18 mouse cellular contexts compared by ENCODE assay signal in the genomic region with DNA sequence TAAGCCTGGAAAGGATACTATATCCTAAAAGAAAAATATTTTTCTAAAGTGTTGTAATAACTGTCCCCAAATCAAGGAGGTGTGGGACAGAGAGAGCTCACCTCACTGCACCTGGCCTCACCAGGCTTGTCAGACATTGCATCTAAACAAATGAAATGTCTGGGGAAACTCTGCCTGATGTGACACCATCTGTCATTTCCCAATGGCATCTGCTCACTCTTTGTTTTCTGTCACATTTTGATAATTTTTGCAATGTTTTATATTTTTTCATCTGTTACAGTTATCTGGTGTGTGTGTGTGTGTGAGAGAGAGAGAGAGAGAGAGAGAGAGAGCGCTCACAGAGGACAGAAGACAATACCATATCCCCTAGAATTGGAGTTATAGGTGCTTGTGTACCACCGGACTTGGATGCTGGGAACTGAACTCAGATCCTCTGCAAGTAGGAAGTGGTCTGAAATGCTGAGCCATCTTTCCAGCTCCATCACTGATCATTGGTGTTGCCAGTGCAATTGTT.
DNase-seq lines count a peak whose midpoint lies in the region; ATAC-seq and TF ChIP-seq lines count a peak whose summit lies in the region.
"Had no signal": no experiment of that assay in that cellular context is flagged by ENCODE, and none has a peak within 500 bp of the region (broad histone marks: within the 10 kb centered on the region; RNA-seq: fewer than 3 reads in every experiment).

No protein-coding gene starts in this region.

- no peaks in the 10 kb centered on the region for H3K36me3 ChIP-seq in forebrain, embryonic 14.5 days (ENCODE audit: control insufficient read depth, insufficient read depth, low read length)
- no peaks in the 10 kb centered on the region for H3K36me3 ChIP-seq in forebrain, embryonic 11.5 days (ENCODE audit: control insufficient read depth, insufficient read depth, low read length)
- no peaks in the 10 kb centered on the region for H3K36me3 ChIP-seq in lung, postnatal 0 days (ENCODE audit: insufficient read depth, low read length)
- H3K36me3 ChIP-seq: embryonic facial prominence, embryonic 15.5 days; hindbrain, embryonic 12.5 days had no signal

- H3K4me1 ChIP-seq in forebrain, embryonic 14.5 days (ENCODE audit: control insufficient read depth, insufficient read depth, low read length) = no peaks in the 10 kb centered on the region
- H3K4me1 ChIP-seq in forebrain, embryonic 11.5 days (replicated peaks; ENCODE audit: control insufficient read depth, insufficient read depth, low read length) = no peaks in the 10 kb centered on the region
- H3K4me1 ChIP-seq in lung, postnatal 0 days (ENCODE audit: insufficient read depth, low read depth, low read length) = no peaks in the 10 kb centered on the region
- H3K4me1 ChIP-seq: embryonic facial prominence, embryonic 15.5 days; hindbrain, embryonic 12.5 days had no signal

- H3K27me3 ChIP-seq in forebrain, embryonic 14.5 days (replicated peaks; ENCODE audit: control insufficient read depth, insufficient read depth, low read length) = no peaks in the 10 kb centered on the region
- no peaks in the 10 kb centered on the region for H3K27me3 ChIP-seq in forebrain, embryonic 11.5 days (ENCODE audit: control insufficient read depth, insufficient read depth, low read length)
- no peaks in the 10 kb centered on the region for H3K27me3 ChIP-seq in lung, postnatal 0 days (replicated peaks; ENCODE audit: insufficient read depth, low read length)
- H3K27me3 ChIP-seq: embryonic facial prominence, embryonic 15.5 days; hindbrain, embryonic 12.5 days had no signal

- H3K4me2 ChIP-seq in forebrain, embryonic 14.5 days (ENCODE audit: low read length) = no peak overlapping the region
- H3K4me2 ChIP-seq in forebrain, embryonic 11.5 days (ENCODE audit: low read depth, low read length, severe bottlenecking) = no peak overlapping the region
- no peak overlapping the region for H3K4me2 ChIP-seq in lung, postnatal 0 days (replicated peaks; ENCODE audit: low read depth, low read length)
- H3K4me2 ChIP-seq: embryonic facial prominence, embryonic 15.5 days; hindbrain, embryonic 12.5 days had no signal

- TF ChIP-seq POLR2A in brain, embryonic 14.5 days (IDR thresholded peaks at IDR 0.05; ENCODE audit: borderline replicate concordance, extremely low read depth, insufficient read depth, insufficient read length, poor library complexity, severe bottlenecking) = no peak

- H3K9ac ChIP-seq in forebrain, embryonic 14.5 days (ENCODE audit: low read length) = no peak overlapping the region
- no peak overlapping the region for H3K9ac ChIP-seq in forebrain, embryonic 11.5 days (ENCODE audit: low read length)
- no peak overlapping the region for H3K9ac ChIP-seq in lung, postnatal 0 days (replicated peaks; ENCODE audit: low read depth)
- H3K9ac ChIP-seq: embryonic facial prominence, embryonic 15.5 days; hindbrain, embryonic 12.5 days had no signal

- peak; percentile 50; the same call in 1 of the 2 replicates for ATAC-seq in forebrain, embryonic 14.5 days
- ATAC-seq in forebrain, embryonic 11.5 days (replicated peaks; ENCODE audit: low FRiP score) = no peak
- no peak for ATAC-seq in lung, postnatal 0 days
- ATAC-seq: hindbrain, embryonic 16.5 days; inflammation-experienced regulatory T-cells, adult 6 months had no signal

- TF ChIP-seq CTCF in brain, embryonic 14.5 days (IDR thresholded peaks at IDR 0.05; ENCODE audit: borderline replicate concordance, extremely low read depth, insufficient read depth, insufficient read length) = no peak
- no peak for TF ChIP-seq CTCF in layer of hippocampus, adult 2 months (conservative IDR thresholded peaks at IDR 0.05)
- no peak for TF ChIP-seq CTCF in lung, postnatal 0 days (IDR thresholded peaks at IDR 0.05)

- no peaks in the 10 kb centered on the region for H3K9me3 ChIP-seq in forebrain, embryonic 14.5 days (replicated peaks; ENCODE audit: control insufficient read depth, low read length)
- no peaks in the 10 kb centered on the region for H3K9me3 ChIP-seq in forebrain, embryonic 11.5 days (ENCODE audit: control insufficient read depth, low read length)
- H3K9me3 ChIP-seq in lung, postnatal 0 days (ENCODE audit: low read length) = no peaks in the 10 kb centered on the region
- H3K9me3 ChIP-seq: embryonic facial prominence, embryonic 15.5 days; hindbrain, embryonic 12.5 days had no signal

- H3K27ac ChIP-seq in forebrain, embryonic 14.5 days (ENCODE audit: low read depth, low read length) = no peak overlapping the region
- H3K27ac ChIP-seq in forebrain, embryonic 11.5 days (ENCODE audit: low read depth, low read length) = no peak overlapping the region
- H3K27ac ChIP-seq in layer of hippocampus, adult 2 months = no peak overlapping the region
- H3K27ac ChIP-seq in lung, postnatal 0 days (ENCODE audit: low read length) = no peak overlapping the region
- H3K27ac ChIP-seq: embryonic facial prominence, embryonic 15.5 days; hindbrain, embryonic 12.5 days had no signal

- TF ChIP-seq EP300 in lung, postnatal 0 days (IDR thresholded peaks at IDR 0.05) = no peak

- WGBS in forebrain, embryonic 14.5 days = 84% methylated on average over 2 of the region's 2 CpGs
- 87% methylated on average over 2 of the region's 2 CpGs for WGBS in forebrain, embryonic 11.5 days
- WGBS in lung, postnatal 0 days = 92% methylated on average over 2 of the region's 2 CpGs

- peak; percentile 43 for DNase-seq in forebrain, embryonic 14.5 days (ENCODE audit: low spot score)
- no peak for DNase-seq in forebrain, embryonic 11.5 days (ENCODE audit: low spot score)
- peak; percentile 46 for DNase-seq in brain, embryonic 14.5 days (ENCODE audit: low read depth)
- peak; percentile 32 to 53 for DNase-seq in layer of hippocampus, adult 2 months (ENCODE audit: low spot score in 2 of 2)
- peak; percentile 41 to 75 for DNase-seq in layer of hippocampus, postnatal 14 days (ENCODE audit: low spot score in 2 of 2)
- DNase-seq in lung, postnatal 0 days (ENCODE audit: low spot score) = no peak
- DNase-seq in cerebellum, adult 9-10 months = no peak
- DNase-seq: adrenal gland, postnatal 10 days; cerebellum, adult 18-20 months; embryo, embryonic 11 days; gastrocnemius, postnatal 36 days; heart, postnatal 10 days; heart, postnatal 4 days had no signal

- H3K4me3 ChIP-seq in forebrain, embryonic 14.5 days (ENCODE audit: low read depth, low read length) = no peak overlapping the region
- H3K4me3 ChIP-seq in forebrain, embryonic 11.5 days (ENCODE audit: low read depth, low read length) = no peak overlapping the region
- H3K4me3 ChIP-seq in layer of hippocampus, adult 2 months = no peak overlapping the region
- H3K4me3 ChIP-seq in lung, postnatal 0 days (ENCODE audit: low read depth, low read length) = no peak overlapping the region
- H3K4me3 ChIP-seq: embryonic facial prominence, embryonic 15.5 days; erythroblast, embryonic 14.5 days; hindbrain, embryonic 12.5 days had no signal

Comparison
In these comparisons a context has a peak if more than half of its experiments do, and no peak if none do; other contexts are left out.
1. DNase-seq: peak in forebrain, embryonic 14.5 days (single experiment), brain, embryonic 14.5 days (single experiment), layer of hippocampus, adult 2 months (2 of 2) and layer of hippocampus, postnatal 14 days (2 of 2); none in forebrain, embryonic 11.5 days (single experiment), lung, postnatal 0 days (single experiment) and cerebellum, adult 9-10 months (single experiment).